Mouse (Mus musculus) brain, embryonic 14.5 days (tissue): ENCODE data around the gene Crybg1.
A peak's percentile ranks its signal among the peaks of the same experiment; 100 is the strongest.

ENCODE experiments used
- CTCF ChIP-seq: fragments of 200-500 bp; IDR thresholded peaks from 2 replicates; pipeline ENCODE4 v1.5.1; 2012; ENCODE audit warnings: inconsistent platforms, mild to moderate bottlenecking, moderate library complexity, borderline replicate concordance; ENCODE audit not compliant: insufficient read depth, insufficient read length; ENCODE audit errors: extremely low read depth
- POLR2A ChIP-seq: fragments of 200-500 bp; IDR thresholded peaks from 2 replicates; pipeline ENCODE4 v1.6.1; 2012; ENCODE audit warnings: mild to moderate bottlenecking, inconsistent platforms, borderline replicate concordance; ENCODE audit not compliant: poor library complexity, insufficient read depth, insufficient read length, severe bottlenecking; ENCODE audit errors: extremely low read depth

DNA sequence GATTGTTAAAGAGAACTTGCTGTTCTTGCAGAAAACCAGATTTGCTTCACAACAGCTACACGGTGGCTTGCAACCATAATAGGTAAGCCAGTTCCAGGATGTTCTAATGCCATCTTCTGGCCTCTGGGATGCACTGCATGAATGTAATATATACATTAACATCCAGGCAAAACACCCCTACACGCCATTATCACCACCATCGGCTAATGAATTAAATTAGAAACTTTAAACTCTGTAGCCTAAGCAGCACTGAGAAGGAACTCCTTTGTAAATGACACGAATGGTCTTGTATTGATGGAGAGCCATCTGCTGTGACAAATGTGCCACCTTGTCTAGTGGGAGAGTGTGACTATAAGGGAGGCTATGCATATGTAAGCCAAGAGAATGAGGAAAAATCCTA, 11.5 kb upstream of the Crybg1 start:
- TF ChIP-seq CTCF (peak; percentile 46; the same call in 1 of the 2 replicates), POLR2A (no peak)
